Mouse (Mus musculus) bone marrow macrophage, adult 2 months (primary cell): ENCODE results near the gene Fdx1l.

Experiments
- CTCF ChIP-seq: IDR thresholded peaks from 2 replicates; pipeline ENCODE4 v1.5.1; 2012; ENCODE audit warnings: low read depth, mild to moderate bottlenecking, low read length, moderate library complexity
- POLR2A ChIP-seq: IDR thresholded peaks from 2 replicates; pipeline ENCODE4 v1.6.1; 2012; ENCODE audit warnings: mild to moderate bottlenecking, low read depth, low read length, borderline replicate concordance

DNA sequence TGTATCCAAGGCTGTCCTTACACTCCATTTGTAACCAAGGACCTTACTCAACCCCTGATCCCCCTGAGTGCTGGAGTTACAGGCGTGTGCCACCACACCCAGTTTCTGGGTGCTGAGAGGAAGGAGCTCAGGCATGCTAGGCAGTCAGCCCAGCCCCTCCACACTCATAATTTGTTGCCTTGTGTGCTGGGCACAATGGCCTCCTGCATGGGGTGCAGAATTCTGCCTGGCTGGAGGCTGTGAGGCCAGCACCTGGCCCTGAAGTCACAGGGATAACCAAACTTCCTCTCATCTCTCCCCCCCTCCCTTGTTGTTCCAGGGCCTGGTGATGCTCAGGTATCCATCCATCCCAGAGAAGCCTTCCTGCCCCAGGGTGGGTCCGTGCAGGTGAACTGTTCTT is 54.8 kb downstream of the Fdx1l start:
- TF ChIP-seq CTCF (no peak), POLR2A (no peak)
